Mouse (Mus musculus): ENCODE measurements around the gene Mrps14.

Mrps14 gene

GRCm38 (mm10) chr1:160227196-160227595, 32.2 kb downstream of the Mrps14 start:
- no peak for DNase-seq (ENCODE audit: low read depth, low spot score)

GRCm38 (mm10) chr1:160227850-160228249, 32.8 kb downstream of the Mrps14 start:
- no peak for DNase-seq (ENCODE audit: low read depth, low spot score)

DNA sequence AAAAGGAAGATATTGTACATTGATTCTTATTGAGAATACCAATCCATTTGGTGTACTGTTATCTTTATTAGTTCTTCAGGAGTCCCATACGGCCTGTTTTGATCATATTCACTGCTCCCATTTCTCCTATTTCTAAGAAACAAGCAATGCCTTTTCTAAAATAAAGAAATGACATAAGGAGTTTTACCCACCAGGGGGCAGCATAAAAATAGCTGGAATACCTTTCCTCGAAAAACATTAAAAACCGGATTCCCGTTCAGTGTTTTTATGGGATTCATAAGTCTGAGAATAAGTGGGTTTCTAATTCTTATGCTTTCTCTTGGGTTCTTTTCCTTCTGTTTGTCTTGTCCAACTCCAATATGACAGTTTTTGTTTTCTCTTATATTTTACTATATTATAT, 36.0 kb downstream of the Mrps14 start:
- DNase-seq (ENCODE audit: low read depth, low spot score): peak; percentile 32

DNA sequence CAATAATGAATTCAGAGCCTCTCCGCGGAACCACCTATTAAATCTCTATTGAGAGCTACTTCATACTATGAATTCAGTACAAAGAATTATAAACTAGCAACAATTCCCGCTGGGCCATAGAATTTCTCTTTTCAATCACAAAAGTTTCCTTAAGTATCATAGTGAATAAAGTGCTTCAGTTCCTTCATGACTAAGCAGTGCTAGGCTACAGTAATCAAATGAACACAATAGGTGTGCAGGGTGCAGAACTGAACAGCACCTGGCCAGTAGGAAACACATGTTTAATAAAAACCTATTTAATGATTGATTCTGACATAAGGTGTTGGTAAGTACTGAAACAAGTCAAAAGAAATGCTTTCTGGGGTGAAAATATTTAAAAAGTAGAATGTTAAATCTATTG, 37.1 kb downstream of the Mrps14 start:
- DNase-seq (ENCODE audit: low read depth, low spot score): no peak

- no peak for DNase-seq (ENCODE audit: low read depth, low spot score)
Measured at GRCm38 (mm10) chr1:160233921-160234320, 38.9 kb downstream of the Mrps14 start.

DNA sequence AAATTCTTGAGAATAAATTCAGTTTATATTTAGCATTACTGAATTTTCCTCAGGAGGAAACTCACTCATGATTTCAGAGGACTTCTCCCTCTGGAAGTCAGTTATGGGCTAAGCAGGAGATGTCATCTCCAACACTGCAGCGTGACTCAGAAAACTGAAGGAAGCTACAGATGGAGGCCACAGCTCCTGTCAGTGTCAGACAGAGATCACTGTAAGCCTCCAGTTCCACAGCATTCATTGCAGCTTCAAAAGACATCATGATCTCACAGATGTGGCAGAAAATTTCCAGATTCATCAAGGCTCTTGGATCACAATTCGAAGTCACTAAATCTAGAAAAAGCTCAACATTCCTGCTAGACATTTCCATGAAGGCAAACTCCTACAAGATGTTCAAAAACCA, 43.0 kb downstream of the Mrps14 start:
- no peak for DNase-seq (ENCODE audit: low read depth, low spot score)

- DNase-seq (ENCODE audit: low read depth, low spot score): no peak
Measured at GRCm38 (mm10) chr1:160238852-160239443, 43.9 kb downstream of the Mrps14 start.

DNA sequence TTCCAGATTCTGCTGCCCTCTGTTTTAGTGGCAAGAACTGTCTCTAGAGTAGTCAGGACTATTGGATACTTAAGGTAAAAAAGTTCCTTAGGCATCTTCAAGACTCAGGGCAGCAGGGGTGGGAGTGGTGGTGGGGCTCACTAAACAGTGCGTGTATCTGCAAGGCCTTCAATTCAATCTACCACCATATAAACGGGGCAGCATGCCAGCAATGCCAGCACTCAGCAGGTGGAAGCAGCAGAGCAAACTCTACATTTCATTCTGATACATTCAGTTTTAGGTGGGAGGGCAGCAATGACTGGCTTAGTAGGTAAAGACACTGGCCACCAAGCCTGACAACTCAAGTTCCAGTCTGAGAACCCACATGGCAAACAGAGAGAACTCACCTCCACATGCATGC, 45.1 kb downstream of the Mrps14 start:
- DNase-seq (ENCODE audit: low read depth, low spot score): no peak

DNA sequence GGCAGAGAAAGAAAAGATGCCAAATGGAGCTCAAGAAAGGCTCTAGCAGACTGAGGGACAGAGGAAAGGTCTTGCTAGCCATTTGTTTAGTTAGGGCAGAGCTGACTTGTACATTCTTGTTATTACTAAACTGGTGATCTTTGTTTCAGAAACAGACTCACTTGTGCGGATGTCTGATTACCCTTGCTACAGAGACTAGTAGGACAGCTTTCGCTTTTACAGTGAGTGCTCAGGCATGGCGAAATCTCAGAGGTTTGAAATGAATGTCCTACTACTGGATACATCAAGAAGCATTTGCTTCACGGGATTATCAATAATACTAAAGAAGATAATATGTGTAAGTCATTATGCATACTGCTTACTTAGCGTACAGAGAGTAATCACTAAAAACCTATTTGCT, 49.7 kb downstream of the Mrps14 start:
- DNase-seq (ENCODE audit: low read depth, low spot score): no peak

DNA sequence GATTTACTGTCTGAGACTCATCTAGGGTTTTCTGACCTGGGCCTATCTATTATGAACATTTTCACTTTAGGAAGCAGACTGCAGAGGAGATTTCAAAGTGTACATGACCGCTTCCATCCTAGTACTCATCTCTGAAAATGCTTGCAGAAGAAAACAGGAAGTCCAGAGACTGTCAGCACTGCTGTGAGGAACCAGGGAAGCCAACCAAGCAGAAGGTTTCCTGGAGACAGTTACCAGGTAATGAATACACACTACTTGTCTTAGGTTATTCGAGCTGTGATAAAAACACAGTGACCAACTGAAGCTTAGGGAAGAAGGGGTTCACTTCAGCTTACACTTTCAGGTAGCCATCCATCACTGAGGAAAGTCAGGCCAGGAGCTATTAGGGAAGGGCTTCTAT, 50.9 kb downstream of the Mrps14 start:
- DNase-seq (ENCODE audit: low read depth, low spot score): no peak

GRCm38 (mm10) chr1:160246844-160247243, 51.8 kb downstream of the Mrps14 start:
- DNase-seq (ENCODE audit: low read depth, low spot score): no peak

GRCm38 (mm10) chr1:160247473-160247872, 52.5 kb downstream of the Mrps14 start:
- DNase-seq (ENCODE audit: low read depth, low spot score): no peak

GRCm38 (mm10) chr1:160249786-160250185, 54.8 kb downstream of the Mrps14 start:
- no peak for DNase-seq (ENCODE audit: low read depth, low spot score)

- no peak for DNase-seq (ENCODE audit: low read depth, low spot score)
Measured at GRCm38 (mm10) chr1:160250782-160251181, 55.8 kb downstream of the Mrps14 start.

DNA sequence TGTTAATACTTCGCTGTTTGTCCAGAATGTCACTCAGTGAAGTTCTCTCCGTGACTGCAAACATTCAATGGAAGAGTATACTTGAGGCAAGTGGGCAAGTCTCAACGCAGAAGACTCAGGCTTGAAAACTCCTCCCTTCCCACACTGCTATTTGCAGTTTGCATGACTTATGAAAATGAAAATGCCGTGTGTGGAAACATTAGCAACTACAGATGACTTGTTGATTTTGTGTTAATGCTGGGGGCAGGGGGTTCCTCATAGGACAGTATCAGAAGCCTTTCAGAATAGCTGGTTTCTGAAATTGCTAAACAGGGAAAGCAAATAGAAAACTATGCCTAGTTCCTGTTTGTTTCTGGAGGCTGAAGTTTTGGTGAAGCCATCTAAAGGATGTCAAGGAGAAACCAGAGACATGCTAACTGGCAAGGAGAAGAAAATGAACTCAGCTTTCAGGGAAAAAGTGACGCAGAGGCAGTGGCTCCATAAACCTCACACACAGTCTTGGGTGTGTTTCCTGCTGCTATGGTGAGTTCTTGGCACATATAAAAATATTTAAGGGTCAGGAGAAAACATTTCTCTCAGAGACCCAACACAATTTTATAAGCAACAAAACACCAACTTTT, 56.5 kb downstream of the Mrps14 start:
- DNase-seq (ENCODE audit: low read depth, low spot score): no peak

All from ES-CJ7 (cell line).